Mouse (Mus musculus): ENCODE results near the gene Gtf2i.
A peak's percentile ranks its signal among the peaks of the same experiment; 100 is the strongest.

The Gtf2i gene

GRCm38 (mm10) chr5:134323311-134323710 lies 8.8 kb upstream of the Gtf2i start:
- peak in 1 of 2 experiments; percentile 40 for DNase-seq (ENCODE audit: low read depth in 2 of 2, low spot score in 2 of 2)

- no peak for DNase-seq (ENCODE audit: low read depth in 2 of 2, low spot score in 2 of 2)
These were observed 7.8 kb upstream of the Gtf2i start for GRCm38 (mm10) chr5:134322355-134322754.

DNA sequence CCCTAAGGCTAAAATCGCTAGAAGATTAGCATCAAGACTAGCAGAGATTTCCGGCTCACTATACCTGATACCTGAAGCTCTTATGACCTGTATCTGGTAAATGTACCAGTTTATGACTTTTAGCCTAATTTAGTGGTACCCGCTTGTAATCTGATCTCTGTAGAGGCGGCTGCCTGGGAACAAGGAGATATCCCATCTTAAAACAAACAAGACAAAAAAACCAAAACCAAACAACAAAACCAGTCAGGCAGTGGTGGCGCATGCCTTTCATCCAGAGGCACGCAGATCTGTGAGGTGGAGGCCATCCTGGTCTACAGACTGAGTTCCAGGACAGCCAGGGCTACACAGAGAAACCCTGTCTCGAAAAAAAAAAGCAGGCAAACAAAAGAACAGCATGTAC lies 7.1 kb upstream of the Gtf2i start:
- no peak for DNase-seq (ENCODE audit: low read depth in 2 of 2, low spot score in 2 of 2)

DNA sequence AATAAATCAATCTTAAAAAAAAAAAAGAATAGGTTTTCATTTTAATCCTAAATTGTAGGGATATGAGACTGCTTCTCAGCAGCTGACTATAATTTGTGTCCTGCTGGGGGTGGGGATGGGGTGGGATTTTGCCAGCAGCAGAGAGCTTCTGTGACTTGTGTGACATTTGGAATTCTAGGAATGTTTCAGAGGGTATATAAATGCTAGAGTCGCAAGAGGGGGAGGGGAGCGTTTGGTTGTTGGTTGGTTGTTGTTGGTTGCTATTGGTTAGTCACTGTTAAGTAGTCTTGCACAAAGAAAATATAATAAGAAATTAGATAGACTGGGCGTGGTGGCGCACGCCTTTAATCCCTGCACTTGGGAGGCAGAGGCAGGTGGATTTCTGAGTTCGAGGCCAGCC lies 4.3 kb upstream of the Gtf2i start:
- DNase-seq (ENCODE audit: low read depth in 2 of 2, low spot score in 2 of 2), result no peak

DNA sequence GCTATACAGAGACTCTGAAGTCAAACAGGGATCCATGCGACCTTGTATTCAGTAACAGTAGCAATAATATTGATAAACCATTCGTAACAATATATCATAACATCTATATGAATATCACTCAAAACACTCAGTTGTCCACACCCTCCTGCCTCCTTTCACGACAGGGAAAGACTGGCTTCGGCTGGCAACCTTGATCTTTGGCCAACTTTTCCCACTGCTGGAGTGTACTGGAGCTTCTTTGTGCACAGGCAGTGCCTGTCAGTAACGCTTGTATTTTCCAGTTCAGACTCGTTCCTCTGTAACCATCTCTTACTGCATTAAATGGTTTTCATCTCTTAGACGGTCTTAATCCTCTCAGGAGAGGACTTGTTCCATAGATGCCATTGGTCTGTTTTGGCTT lies 2.2 kb upstream of the Gtf2i start:
- DNase-seq (ENCODE audit: low read depth in 2 of 2, low spot score in 2 of 2), result no peak

GRCm38 (mm10) chr5:134315623-134316350 lies 1.2 kb upstream of the Gtf2i start:
- DNase-seq (ENCODE audit: low read depth in 2 of 2, low spot score in 2 of 2), result no peak

DNA sequence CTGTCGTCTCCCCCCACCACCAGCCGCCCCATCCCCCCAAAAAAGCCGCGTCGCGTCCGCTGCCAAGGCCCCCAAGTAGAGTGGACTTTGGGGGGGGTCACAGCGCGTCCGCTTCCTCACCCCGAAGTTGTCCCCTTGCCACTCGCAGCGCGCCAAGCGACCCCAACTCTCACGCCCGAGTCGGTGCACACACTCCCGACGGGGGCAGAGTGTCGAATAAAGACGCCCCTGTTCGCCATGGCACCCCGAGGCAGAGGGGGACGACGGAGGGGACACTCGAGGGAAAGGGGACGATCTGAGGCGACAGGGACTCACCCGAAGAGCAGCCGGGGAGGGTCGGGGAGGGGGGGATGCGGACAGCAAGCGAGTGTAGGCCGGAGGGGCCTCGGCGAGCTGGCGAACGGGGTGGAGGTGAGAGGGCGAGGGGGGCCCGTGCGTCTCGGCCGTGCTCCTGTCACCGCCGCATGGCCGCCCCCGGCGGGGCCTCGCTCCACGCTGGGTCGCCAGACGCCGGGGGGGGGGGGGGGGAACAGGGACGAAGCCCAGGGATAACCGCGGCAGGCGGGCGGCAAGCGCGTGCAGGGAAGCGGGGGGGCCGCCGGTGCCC lies 389 bp downstream of the Gtf2i start:
- no peak for DNase-seq (ENCODE audit: low read depth in 2 of 2, low spot score in 2 of 2)

GRCm38 (mm10) chr5:134313451-134314067 lies 1.0 kb downstream of the Gtf2i start:
- peak; percentile 72 to 81 for DNase-seq (ENCODE audit: low read depth in 2 of 2, low spot score in 2 of 2)

GRCm38 (mm10) chr5:134312691-134313450 lies 1.7 kb downstream of the Gtf2i start:
- DNase-seq (ENCODE audit: low read depth in 2 of 2, low spot score in 2 of 2), result peak; percentile 15 to 18

DNA sequence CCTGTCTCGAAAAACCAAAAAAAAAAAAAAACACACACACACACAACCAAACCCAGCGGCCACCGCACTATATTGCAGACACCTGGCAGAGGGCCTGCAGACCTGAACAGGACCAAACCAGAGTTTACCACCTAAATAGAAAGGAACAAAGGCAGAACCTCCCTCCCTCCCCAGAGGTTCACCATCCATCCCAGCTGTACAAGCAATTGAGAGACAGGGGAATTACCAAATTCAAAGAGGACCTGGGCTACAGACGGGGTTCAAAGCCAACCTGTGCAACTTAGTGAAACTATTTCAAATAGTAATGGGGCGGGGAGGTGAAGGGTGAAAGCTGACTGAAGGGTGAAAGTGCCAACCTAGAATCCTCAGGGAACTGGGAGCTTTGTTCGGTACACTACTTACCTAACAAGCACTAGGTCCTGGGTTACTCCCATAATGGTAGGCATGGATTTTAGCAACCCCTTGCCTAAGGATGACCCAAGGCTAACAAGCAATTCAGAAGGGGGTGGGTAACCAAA lies 2.6 kb downstream of the Gtf2i start:
- DNase-seq (ENCODE audit: low read depth in 2 of 2, low spot score in 2 of 2), result no peak

- DNase-seq (ENCODE audit: low read depth in 2 of 2, low spot score in 2 of 2), result no peak
These were observed 4.4 kb downstream of the Gtf2i start for GRCm38 (mm10) chr5:134310201-134310600.

DNA sequence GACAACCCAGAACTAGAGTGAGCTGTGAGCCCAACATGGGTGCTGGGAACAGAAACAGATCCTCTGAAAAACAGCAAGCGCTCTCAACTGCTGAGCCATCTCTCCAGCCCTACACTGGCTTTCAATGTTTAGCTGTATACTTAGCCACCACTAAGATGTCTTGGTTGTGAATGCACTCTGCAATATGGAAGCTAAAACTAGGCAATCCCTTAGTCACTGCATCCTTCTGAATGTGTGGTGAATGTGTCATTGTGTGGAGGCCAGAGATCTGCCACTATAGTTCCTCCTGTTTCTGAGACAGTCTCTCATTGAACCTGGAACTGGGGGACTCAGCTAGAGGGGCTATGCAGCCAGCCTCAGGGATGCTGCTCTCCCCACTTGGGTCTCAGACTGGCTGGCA lies 5.2 kb downstream of the Gtf2i start:
- no peak for DNase-seq (ENCODE audit: low read depth in 2 of 2, low spot score in 2 of 2)

DNA sequence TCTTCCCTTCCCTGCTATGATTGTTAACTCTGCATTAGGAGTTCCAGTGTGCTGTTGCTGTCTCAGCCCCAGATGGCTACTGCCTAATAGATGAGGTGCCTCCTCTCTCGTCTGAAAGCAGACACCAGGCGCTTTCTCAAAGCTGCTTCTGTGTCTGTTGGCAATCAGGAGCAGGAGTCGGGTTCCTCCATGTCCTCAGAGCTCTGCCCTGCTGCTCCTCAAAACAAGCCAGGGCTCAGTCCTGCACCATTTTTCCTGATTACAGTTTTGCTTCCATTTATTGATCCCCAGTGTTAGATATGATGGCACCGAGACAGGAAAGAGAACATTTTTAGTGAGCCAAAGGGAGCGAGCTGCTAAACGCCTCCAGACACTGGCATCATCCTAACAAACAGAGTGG lies 9.9 kb downstream of the Gtf2i start:
- no peak for DNase-seq (ENCODE audit: low read depth in 2 of 2, low spot score in 2 of 2)

- DNase-seq (ENCODE audit: low read depth in 2 of 2, low spot score in 2 of 2), result no peak
These were observed 19.1 kb downstream of the Gtf2i start for GRCm38 (mm10) chr5:134295277-134296050.

GRCm38 (mm10) chr5:134294606-134295005 lies 20.0 kb downstream of the Gtf2i start:
- DNase-seq (ENCODE audit: low read depth in 2 of 2, low spot score in 2 of 2), result no peak

DNA sequence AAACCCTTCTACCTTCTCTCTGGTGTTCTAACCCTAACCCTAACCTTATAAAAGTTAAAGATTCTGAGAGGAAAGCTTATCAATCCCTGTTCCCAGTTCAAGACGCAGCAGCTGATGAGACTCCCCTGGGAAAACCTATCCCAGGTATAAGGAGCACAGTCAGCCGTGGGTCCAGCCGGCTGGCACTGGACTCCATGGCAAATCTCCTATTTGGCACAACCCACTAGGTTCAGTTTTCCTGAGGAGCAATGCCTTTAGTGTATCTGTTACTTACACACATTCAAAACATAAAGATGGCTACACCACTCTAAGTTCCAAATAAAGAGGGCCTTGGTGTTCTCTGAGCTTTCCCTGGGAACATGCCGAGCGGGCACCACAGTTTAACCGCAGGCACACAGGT lies 23.5 kb downstream of the Gtf2i start:
- DNase-seq (ENCODE audit: low read depth in 2 of 2, low spot score in 2 of 2), result no peak

- DNase-seq (ENCODE audit: low read depth in 2 of 2, low spot score in 2 of 2), result no peak
These were observed 24.5 kb downstream of the Gtf2i start for GRCm38 (mm10) chr5:134289935-134290560.

GRCm38 (mm10) chr5:134288071-134288470 lies 26.5 kb downstream of the Gtf2i start:
- no peak for DNase-seq (ENCODE audit: low read depth in 2 of 2, low spot score in 2 of 2)

DNA sequence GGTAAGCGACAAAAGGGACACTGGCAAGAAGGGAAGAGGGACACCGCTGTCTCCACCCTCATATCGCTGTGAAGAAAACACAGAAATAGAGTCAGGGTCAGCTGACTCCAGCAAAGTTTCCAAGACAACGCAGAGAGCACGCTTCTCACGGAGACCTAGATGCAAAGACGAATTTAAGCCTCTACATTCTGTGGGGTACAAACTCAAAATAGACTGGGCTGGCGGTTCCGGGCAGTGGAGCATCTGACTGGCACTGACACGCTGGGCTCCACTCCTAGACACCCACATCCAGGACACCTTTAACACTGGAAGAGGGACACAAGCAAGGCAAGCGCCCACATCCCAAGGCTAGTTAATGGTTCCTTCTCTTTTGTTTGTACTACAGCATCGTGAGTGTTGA lies 29.6 kb downstream of the Gtf2i start:
- no peak for DNase-seq (ENCODE audit: low read depth in 2 of 2, low spot score in 2 of 2)

DNA sequence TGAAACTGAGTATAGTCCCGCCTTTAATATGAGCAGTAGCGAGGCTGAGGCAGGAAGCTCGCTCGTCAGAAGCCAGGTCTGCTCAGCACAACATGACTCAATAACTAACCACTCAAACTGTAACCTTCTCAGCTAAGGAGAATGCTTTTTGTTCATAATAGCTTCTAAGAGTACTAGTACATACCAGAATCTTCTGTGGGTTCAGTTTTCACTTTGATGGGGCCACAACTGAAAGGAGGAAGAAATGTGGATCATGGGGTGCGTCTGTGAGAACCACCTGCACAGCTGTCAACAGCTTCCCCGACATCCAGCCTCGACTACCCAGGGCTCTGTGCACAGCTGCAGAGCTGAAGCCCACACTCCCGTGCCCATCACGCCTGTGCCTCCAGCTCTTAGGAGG lies 32.0 kb downstream of the Gtf2i start:
- peak; percentile 75 to 82 for DNase-seq (ENCODE audit: low read depth in 2 of 2, low spot score in 2 of 2)

All from CD8-positive naive resting alpha-beta T cell, adult 2 months (primary cell).